Mouse (Mus musculus) adipocyte (in vitro differentiated cells): ENCODE measurements around the gene Nlrc5.
"Not testable (repeated sequence)": the region's sequence is repeated elsewhere in the genome, so short reads cannot be mapped to it uniquely, and the experiment has no call there.

Experiments
- DNase-seq: peaks from one replicate; pipeline ENCODE4 v3.0.0-alpha.2; 2016; ENCODE audit warnings: low spot score

Gene Nlrc5

DNA sequence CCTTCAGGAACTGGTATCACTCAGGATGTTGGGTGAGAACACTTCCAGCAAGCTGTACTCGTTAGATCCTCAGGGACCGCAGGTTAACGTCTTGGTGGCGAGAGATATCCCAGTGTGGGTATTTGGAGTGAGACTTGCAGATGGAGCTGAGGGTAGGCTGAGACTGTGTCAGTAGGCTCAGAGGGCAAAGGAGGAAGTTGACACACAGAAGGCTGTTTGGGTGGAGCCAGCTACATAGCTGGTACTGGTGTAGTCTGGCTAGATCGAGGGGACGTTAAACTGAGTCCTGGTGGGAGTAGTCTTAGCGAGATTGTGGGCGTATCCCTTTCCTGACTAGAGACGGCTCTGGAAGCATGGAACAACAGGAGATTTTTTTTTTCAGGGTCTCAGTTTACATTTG is 16.1 kb upstream of the Nlrc5 start:
- no peak for DNase-seq

DNA sequence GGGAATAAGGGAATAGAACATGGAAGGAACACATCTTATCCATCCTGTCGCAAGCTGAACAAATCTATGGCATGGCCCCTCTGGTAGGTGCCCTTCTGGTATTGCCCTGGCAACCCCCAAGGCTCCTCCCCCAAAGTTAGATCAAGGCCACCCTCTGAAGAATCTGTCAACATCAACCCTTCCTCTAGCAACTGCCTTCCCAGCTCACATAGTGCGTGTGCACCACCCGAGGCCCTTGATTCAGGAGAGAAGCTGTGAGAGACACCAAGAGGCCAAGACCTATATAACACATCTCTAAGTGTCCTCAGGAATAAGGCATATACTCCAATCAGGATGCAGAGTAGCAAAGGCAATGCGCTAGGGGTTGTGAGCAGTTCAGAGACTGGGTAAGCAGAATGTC is 11.9 kb upstream of the Nlrc5 start:
- DNase-seq = no peak

- DNase-seq = no peak
These were observed 6.2 kb upstream of the Nlrc5 start for GRCm38 (mm10) chr8:94427953-94428352.

GRCm38 (mm10) chr8:94428420-94428819 is 5.7 kb upstream of the Nlrc5 start:
- DNase-seq = no peak

DNA sequence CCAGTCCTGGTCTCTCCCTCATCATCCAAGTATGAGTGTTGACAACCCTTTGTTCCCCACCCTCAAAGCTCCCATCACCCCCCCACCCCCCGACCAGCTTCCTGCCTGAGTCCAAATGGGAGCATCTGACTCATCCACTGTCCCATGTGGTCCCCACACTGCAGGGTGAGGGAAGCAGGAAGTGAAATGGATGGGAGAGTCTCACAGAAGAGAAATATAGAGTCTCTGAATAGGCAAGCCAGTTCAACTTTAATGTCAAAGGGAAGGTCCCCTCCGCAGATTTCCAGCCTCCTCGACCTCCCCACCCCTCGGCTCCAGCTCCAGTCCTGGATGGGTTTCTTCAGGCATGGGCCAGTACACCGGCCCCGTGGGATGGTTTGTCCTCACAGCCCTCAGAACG is 4.8 kb upstream of the Nlrc5 start:
- DNase-seq = no peak

GRCm38 (mm10) chr8:94432212-94432611 is 1.9 kb upstream of the Nlrc5 start:
- DNase-seq = no peak

GRCm38 (mm10) chr8:94434958-94435357 is 802 bp downstream of the Nlrc5 start:
- no peak for DNase-seq

DNA sequence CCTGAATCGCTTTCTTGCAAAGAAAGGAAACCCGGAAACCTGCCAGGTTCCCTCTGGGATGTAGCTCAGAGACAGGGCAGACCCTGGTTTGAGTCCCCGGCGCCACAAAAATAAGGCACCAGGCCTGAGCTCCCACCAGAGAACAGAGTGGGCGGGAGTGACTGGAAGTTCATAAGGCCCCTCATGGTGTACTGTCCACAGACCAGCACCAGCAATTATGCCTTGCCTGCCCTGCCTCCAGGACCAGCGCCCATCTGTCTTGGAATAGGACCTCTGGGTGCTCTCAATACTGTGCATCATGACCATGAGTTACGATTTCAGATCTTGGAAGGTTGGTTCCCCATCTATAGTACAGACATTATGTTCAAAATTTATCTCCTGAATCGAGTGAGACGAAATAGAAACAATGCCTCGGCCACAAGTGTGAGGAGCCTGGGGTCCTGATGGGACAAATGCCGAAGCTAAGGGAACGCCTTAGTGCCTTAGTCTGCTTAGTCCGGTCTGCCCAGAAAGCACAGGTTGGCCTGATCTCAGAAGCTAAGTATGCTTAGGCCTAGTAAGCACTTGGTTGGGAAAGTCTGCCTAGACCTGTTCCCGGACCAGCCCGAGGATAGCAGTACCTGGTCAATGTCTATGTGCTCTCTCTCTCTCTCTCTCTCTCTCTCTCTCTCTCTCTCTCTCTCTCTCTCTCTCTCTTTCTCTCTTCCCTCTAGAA is 1.4 kb downstream of the Nlrc5 start:
- DNase-seq = no peak

GRCm38 (mm10) chr8:94436112-94436572 is 2.0 kb downstream of the Nlrc5 start:
- no peak for DNase-seq

DNA sequence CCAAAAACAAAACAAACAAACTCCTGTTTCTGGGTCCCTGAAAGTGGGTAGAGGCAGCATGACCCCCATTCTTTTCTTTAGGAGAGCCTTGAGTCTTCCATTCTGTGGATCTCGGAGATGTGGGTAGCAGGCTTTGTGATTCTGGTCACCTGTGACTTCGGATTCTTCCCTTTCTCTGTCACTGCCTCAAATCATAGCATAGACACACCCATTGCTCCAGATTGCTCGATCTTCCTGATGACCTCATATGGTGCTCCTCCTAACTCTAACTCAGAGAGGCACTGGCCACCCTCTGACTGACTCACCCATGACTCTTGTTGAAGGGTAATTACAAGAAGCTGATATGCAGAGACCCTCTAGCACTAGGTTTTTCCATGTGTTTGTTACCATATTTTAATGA is 2.7 kb downstream of the Nlrc5 start:
- DNase-seq = no peak

- no peak for DNase-seq
These were observed 4.5 kb downstream of the Nlrc5 start for GRCm38 (mm10) chr8:94438659-94439058.

GRCm38 (mm10) chr8:94439691-94440090 is 5.5 kb downstream of the Nlrc5 start:
- peak; percentile 15 for DNase-seq

- DNase-seq = no peak
These were observed 6.2 kb downstream of the Nlrc5 start for GRCm38 (mm10) chr8:94440389-94440788.

- DNase-seq = no peak
These were observed 7.5 kb downstream of the Nlrc5 start for GRCm38 (mm10) chr8:94441686-94442085.

- peak; percentile 10 for DNase-seq
These were observed 9.0 kb downstream of the Nlrc5 start for GRCm38 (mm10) chr8:94443153-94443552.

DNA sequence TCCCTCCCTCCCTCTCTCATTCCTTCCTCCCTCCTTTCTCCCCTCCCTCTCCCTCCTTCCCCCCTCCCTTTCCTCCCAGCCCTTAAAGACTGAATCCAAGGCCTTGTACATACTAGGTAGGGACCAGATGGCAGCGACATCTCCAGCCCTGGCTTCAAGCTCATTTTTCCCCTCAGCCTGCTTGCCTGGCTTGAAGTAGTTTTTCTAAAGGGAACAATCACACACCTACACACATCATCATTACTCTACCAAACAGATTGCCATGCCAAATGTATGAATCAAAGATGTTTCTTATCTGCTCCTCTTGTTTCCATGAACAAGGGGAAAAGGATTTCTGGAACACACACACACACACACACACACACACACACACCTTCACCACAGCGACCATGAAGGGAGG is 10.3 kb downstream of the Nlrc5 start:
- DNase-seq = no peak

DNA sequence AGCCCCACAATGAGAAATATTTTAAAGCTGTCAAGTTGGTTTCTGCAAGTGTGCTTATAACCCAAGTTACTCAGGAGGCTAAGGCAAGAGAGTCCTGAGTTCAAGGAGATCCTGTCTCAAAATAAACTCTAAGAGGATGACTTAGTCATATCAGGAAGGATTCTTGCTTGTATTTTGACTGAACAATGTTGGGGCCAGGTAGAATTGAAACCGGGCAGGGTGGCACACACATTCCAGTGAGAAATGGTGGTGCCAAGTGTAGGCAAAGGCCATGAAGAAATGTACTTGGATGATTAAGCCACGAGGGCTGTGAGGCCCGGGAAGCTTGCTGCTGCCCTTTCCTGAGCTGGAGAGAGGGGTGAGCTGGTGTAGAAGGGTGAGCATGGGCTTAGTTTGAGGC is 13.0 kb downstream of the Nlrc5 start:
- DNase-seq = no peak

GRCm38 (mm10) chr8:94447583-94448324 is 13.6 kb downstream of the Nlrc5 start:
- DNase-seq = no peak

- not testable (repeated sequence) for DNase-seq
These were observed 18.8 kb downstream of the Nlrc5 start for GRCm38 (mm10) chr8:94452991-94453390.

DNA sequence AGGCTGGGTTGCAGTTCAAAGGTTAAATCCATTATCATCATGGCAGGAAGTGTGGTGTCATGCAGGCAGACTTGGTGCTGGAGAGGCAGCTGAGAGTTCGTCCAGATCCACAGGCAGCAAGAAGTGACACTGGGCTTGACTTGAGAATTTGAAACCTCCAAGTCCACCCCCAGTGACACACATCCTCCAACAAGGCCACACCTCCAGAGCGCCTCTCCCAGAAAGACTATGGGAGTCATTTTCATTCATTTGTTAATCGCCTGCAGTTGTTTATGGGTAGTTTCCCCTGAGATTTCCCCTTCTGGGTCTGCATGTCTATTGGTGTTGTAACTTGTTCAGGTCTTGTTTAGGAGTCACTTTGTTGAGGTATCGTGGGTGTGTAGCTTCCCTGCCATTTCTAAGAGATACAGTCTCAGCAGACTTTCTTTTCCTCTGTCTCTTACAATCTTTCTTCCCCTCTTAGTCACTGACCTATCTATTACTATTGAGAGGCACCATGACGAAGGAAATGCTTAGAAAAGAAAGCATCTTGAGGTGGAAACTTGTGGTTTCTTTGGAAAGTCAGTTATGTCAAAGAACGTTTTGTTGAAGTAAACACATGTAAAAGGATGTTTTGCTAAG is 19.8 kb downstream of the Nlrc5 start:
- DNase-seq = no peak

- no peak for DNase-seq
These were observed 20.7 kb downstream of the Nlrc5 start for GRCm38 (mm10) chr8:94454905-94455304.

DNA sequence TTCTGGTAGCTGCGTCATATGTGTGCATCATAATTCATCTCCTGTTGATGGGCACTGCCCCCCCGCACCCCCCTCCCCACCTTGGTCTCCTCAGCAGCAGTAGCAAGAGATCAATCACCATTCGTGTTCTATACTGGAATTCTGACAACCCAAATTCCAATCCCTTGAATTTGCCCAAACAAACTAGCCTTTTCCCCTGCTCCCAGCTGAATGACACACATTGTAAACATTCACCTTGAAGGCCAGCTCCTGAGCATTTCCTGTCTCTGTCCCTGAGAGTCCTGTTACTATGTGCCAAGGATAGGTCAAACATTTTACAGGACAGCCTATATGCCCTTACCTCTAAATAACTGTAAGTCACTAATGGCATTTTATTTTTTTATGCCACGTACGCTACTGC is 21.9 kb downstream of the Nlrc5 start:
- DNase-seq = no peak

GRCm38 (mm10) chr8:94458567-94458966 is 24.4 kb downstream of the Nlrc5 start:
- peak; percentile 28 for DNase-seq
